Mouse (Mus musculus): Measurements from ENCODE around the gene Kank1. TPM values are rescaled to one million over a fixed set of nuclear protein-coding genes. Genes with fewer than 3 reads are reported as not detected.
"Not testable (repeated sequence)": the region's sequence is repeated elsewhere in the genome, so short reads cannot be mapped to it uniquely, and the experiment has no call there.

The Kank1 gene
- polyA plus RNA-seq, 1 experiment: 30.6 TPM

DNA sequence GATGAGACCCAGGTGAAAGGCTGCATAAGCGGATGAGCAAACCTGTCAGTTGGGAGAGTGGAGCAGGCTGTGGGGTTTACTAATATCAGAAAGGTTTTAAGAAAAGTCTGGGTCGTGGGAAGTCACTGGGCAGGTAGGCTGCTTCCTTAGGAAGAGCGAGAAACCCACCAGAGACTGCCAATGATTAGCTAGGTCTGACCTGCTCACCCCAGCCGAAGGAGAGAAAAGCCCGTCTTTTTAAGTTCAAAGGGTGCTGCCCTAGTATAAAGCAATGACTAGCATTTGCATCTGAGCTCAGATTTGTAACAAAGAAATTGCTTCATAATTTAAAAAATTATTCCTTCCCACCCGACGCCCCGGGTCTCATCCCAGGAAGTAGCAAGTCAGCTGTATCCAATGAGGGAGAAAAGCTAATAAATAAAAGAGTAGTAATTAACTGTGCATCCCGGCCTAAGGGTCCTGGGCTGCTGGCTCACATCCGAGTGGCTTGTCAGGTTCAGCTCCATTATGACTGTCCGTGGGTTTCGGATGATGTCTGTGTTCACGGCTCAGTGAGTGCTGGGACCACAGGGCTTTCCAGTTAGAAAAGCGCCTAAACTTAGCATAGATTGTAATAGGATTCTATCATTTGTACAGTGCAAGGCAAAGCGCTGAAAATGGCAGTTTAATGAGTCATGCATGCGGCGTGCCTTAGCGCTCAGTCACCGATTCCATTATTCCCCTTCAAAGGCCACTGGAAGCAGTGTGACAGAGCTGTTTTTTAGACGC lies 225.0 kb downstream of the Kank1 start:
- Histone ChIP-seq H3K4me3 (ENCODE audit: insufficient read depth, low read length) (no peak overlapping the region), H3K27ac (ENCODE audit: insufficient read depth, low read length) (peak overlapping the region; percentile 30; the same call in 1 of the 2 replicates), H3K4me1 (ENCODE audit: control insufficient read depth, insufficient read depth, low read length) (no peaks in the 10 kb centered on the region)
- no peak for TF ChIP-seq POLR2A (IDR thresholded peaks at IDR 0.05; ENCODE audit: low read depth, low read length)
- TF ChIP-seq CTCF (IDR thresholded peaks at IDR 0.05; ENCODE audit: borderline replicate concordance, insufficient read depth, low read length): no peak

DNA sequence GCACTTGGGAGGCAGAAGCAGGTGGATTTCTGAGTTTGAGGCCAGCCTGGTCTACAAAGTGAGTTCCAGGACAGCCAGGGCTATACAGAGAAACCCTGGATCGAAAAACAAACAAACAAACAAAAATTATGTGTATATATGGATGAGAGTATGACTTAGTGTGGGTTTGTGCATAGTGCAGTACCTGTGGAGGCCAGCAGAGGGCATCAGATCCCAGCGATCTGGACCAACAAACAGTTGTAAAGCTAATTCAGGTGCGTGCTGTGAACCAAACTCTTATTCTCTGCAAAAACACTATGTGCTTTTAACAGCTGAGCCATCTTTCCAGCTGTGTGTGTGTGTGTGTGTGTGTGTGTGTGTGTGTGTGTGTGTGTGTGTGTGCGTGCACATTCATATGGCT lies 239.0 kb downstream of the Kank1 start:
- TF ChIP-seq CTCF (IDR thresholded peaks at IDR 0.05; ENCODE audit: borderline replicate concordance, insufficient read depth, low read length): peak; percentile 36; the same call in 1 of the 2 replicates
- H3K4me1 ChIP-seq (ENCODE audit: control insufficient read depth, insufficient read depth, low read length); H3K4me3 ChIP-seq (ENCODE audit: insufficient read depth, low read length); H3K27ac ChIP-seq (ENCODE audit: insufficient read depth, low read length): not testable (repeated sequence)

DNA sequence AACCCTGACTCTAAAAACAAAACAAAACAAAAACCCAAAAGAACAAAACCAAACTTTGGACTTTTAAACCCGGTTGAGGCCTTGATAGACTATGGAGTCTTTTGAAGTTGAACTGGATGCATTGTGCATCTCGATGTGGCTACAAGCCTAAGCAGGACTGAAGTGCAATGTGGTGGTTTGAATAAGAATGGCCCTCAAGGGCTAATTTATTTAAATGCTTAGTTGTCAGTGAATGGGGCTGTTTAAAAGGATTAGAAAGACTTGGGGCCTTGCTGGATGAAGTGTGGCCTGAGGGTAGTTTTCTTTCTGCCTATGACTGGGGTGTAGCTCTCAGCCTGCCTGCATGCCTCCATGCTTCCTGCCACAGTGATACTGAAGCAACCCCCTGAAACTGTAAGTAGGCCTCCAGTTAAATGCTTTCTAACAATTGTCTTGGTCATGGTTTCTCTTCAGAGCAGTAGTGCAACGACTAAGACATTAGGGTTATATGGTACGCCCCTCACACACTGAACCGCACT lies 242.4 kb downstream of the Kank1 start:
- TF ChIP-seq CTCF (IDR thresholded peaks at IDR 0.05; ENCODE audit: borderline replicate concordance, insufficient read depth, low read length): no peak
- TF ChIP-seq POLR2A (IDR thresholded peaks at IDR 0.05; ENCODE audit: low read depth, low read length): no peak
- Histone ChIP-seq H3K4me1 (ENCODE audit: control insufficient read depth, insufficient read depth, low read length) (no peaks in the 10 kb centered on the region), H3K27ac (ENCODE audit: insufficient read depth, low read length) (no peak overlapping the region), H3K4me3 (ENCODE audit: insufficient read depth, low read length) (no peak overlapping the region)

DNA sequence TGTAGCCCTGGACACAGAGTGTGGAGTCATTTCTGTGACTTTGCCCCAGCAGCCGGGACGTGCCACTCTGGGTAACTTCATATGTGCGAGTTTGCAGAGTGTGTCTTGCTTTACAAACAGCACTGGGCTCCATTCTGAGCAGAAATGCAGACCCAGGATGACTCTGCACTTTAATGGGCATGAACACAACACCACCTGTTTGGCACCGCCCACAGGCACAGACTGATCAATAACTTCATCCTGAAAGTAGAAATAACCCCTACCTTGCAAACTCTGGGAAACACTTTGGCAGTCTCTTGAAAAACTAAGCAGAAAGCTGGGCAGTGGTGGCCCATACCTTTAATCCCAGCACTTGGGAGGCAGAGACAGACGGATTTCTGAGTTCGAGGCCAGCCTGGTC lies 244.0 kb downstream of the Kank1 start:
- Histone ChIP-seq H3K4me3 (ENCODE audit: insufficient read depth, low read length) (no peak overlapping the region), H3K27ac (ENCODE audit: insufficient read depth, low read length) (no peak overlapping the region), H3K4me1 (ENCODE audit: control insufficient read depth, insufficient read depth, low read length) (no peaks in the 10 kb centered on the region)
- TF ChIP-seq CTCF (IDR thresholded peaks at IDR 0.05; ENCODE audit: borderline replicate concordance, insufficient read depth, low read length) (no peak), POLR2A (IDR thresholded peaks at IDR 0.05; ENCODE audit: low read depth, low read length) (no peak)

Other genes with a start within 250 kb of the Kank1 start
- gene Dock8, start 237.4 kb upstream of the Kank1 start, polyA plus RNA-seq (2011; ENCODE audit: insufficient read length, low read depth, missing spikeins): 0.44 and 1.1 TPM in 2 replicates

Measured in embryonic fibroblast, embryonic 13.5 days (primary cell).